Mouse (Mus musculus): Measurements from ENCODE around the gene Rtl8a. TPM values are rescaled to one million over a fixed set of nuclear protein-coding genes. Genes with fewer than 3 reads are reported as not detected.
A peak's percentile ranks its signal among the peaks of the same experiment; 100 is the strongest.
"Not testable (repeated sequence)": the region's sequence is repeated elsewhere in the genome, so short reads cannot be mapped to it uniquely, and the experiment has no call there.

Gene Rtl8a
- polyA plus RNA-seq, 1 experiment from 2014 or later = 146 TPM

DNA sequence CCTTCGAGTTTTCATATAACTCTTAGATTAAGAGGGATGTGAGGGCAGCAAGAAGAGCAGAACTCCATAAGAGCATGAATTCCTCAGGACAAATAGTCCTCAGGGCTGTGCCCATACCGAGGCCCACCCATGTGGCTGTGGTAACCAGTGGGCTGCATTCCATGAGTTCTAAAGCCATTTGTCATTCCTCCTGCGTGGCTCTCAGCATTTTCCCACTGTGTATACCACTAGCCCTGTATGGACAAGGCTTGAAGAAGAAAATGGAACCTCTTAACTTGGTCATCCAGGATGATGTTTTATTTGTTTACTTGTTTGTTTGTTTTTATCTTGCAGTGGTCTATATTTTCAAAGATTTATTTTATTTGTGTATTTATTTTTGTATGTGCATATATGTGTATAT is 5.4 kb downstream of the Rtl8a start:
- not testable (repeated sequence) for H3K4me3 ChIP-seq; H3K4me2 ChIP-seq (replicated peaks); H3K27me3 ChIP-seq (replicated peaks); H3K9me3 ChIP-seq; H3K36me3 ChIP-seq; ATAC-seq (ENCODE audit: low FRiP score, low read depth); H3K4me1 ChIP-seq; H3K27ac ChIP-seq; H3K9ac ChIP-seq
- WGBS = 56% methylated on average over 3 of the region's 3 CpGs

DNA sequence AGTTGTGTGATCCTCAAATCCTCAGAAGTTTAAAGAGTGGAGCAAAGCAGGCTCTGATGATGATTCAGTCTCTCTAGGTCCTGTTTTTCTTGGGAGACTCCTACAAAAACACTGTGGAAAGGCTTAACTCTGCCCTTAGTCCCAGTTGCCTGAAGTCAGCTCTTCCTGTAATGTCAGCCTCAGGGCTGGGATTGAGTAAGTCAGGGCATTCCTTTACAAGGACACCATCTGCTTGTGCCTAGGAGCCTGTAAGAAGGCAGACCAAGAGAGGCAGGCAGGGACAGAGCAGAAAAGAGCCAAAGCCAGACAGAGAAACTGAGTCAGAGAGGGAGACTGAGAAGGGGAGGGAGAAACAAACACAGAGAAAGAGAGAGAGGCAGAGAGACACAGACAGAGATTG is 32.1 kb downstream of the Rtl8a start:
- not testable (repeated sequence) for H3K9ac ChIP-seq; H3K4me2 ChIP-seq (replicated peaks); H3K4me3 ChIP-seq; H3K36me3 ChIP-seq; H3K9me3 ChIP-seq; ATAC-seq (ENCODE audit: low FRiP score, low read depth); H3K27me3 ChIP-seq (replicated peaks); H3K4me1 ChIP-seq; H3K27ac ChIP-seq

DNA sequence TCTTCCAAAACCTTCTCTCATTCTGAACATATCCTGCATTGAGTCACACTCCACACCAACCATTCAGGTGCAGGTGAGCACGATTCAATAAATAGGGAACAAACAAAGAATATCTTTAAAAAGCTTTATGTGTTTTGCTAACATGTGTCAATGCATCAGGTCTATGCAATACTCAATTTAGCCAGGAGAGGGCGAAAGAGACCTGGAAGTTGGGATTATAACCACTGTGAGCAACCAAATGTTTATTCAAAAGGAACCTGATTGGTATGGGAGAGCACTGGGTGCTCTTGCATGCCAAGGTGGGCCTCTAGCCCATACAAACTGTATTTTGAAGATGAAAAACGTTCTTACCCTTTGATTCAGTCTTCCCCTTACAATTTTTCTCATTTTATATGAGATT is 32.9 kb downstream of the Rtl8a start:
- no peak for ATAC-seq (ENCODE audit: low FRiP score, low read depth)

DNA sequence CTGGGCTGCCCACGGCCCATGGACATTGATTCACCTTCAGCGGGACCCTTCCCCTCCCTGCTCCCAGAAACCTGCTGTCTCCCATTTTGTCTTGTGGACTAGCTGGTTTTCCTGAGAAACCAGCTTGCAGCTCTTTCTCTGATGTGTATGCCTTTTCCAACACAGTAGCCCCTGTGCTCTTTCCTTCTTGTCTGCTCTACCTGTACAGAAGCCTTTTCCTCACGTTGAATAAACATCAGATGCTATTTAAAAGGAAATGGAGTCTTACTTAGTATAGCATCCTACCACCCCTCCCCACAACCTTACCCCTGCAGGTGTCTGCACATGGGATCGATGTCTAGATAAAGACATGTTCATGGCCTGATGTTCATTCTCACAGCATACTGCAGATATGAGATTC is 34.6 kb downstream of the Rtl8a start, which contains the start of gene Gm14597:
TSS of gene Gm14597 (minus strand) at position 101 of the 400 bp plus-strand sequence.
- WGBS = 57% methylated on average over 3 of the region's 4 CpGs
- H3K4me1 ChIP-seq; ATAC-seq (ENCODE audit: low FRiP score, low read depth): not testable (repeated sequence)

More for the DNA sequence above, 32.9 kb downstream of the Rtl8a start:
- Histone ChIP-seq H3K9me3 (no peaks in the 10 kb centered on the region), H3K4me3 (no peak overlapping the region), H3K27ac (no peak overlapping the region), H3K4me1 (no peaks in the 10 kb centered on the region), H3K4me2 (replicated peaks) (no peak overlapping the region), H3K36me3 (no peaks in the 10 kb centered on the region), H3K27me3 (replicated peaks) (no peaks in the 10 kb centered on the region), H3K9ac (no peak overlapping the region)
- 4% methylated on average over 3 of the region's 3 CpGs for WGBS

DNA sequence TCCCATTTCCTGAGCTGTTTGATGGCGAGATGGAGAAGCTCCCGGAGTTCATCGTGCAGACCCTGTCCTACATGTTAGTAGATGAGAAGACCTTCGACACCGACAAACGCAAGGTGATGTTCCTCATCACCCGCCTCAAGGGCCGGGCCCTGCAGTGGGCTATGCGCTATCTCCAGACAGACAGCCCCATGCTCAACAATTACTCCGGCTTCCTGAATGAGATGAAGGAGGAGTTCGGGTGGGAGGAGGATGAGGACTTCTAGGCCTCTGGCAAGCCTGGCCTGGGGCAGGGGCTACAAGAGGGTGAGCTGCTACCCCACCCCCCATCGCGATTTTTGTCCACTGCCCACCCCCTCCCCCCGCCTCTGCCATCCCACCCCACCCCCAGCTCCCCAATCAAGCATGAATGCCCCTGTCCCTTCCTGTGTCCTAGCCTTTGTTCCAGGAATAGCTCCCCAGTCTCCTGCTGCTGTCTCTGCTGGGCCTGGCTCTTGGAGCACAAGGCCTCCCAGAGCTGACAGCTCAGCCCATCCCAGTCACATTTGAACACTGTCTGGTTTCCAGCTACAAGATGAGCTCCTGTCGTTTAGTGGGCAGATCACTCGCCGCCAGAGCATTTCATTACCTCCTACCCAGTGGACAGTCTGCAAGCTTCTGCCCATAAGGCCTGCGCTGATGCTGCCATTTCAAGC is 35.2 kb downstream of the Rtl8a start:
- Histone ChIP-seq H3K4me2 (replicated peaks) (peak overlapping the region; percentile 56), H3K36me3 (no peaks in the 10 kb centered on the region), H3K9ac (peak overlapping the region; percentile 61), H3K27ac (no peak overlapping the region; the same call in 1 of the 2 replicates), H3K4me3 (peak overlapping the region; percentile 36), H3K27me3 (replicated peaks) (no peaks in the 10 kb centered on the region), H3K4me1 (no peaks in the 10 kb centered on the region), H3K9me3 (no peaks in the 10 kb centered on the region)
- ATAC-seq (ENCODE audit: low FRiP score, low read depth) = peak; percentile 73
- 22% methylated on average over 18 of the region's 18 CpGs for WGBS

More for the DNA sequence above, 34.6 kb downstream of the Rtl8a start, which contains the start of gene Gm14597:
- not testable (repeated sequence) for H3K27me3 ChIP-seq (replicated peaks); H3K27ac ChIP-seq; H3K36me3 ChIP-seq; H3K9me3 ChIP-seq
- Histone ChIP-seq H3K9ac (peak within 1 kb of the TSS; percentile 61), H3K4me2 (replicated peaks) (peak within 1 kb of the TSS; percentile 56), H3K4me3 (peak within 1 kb of the TSS; percentile 36)

DNA sequence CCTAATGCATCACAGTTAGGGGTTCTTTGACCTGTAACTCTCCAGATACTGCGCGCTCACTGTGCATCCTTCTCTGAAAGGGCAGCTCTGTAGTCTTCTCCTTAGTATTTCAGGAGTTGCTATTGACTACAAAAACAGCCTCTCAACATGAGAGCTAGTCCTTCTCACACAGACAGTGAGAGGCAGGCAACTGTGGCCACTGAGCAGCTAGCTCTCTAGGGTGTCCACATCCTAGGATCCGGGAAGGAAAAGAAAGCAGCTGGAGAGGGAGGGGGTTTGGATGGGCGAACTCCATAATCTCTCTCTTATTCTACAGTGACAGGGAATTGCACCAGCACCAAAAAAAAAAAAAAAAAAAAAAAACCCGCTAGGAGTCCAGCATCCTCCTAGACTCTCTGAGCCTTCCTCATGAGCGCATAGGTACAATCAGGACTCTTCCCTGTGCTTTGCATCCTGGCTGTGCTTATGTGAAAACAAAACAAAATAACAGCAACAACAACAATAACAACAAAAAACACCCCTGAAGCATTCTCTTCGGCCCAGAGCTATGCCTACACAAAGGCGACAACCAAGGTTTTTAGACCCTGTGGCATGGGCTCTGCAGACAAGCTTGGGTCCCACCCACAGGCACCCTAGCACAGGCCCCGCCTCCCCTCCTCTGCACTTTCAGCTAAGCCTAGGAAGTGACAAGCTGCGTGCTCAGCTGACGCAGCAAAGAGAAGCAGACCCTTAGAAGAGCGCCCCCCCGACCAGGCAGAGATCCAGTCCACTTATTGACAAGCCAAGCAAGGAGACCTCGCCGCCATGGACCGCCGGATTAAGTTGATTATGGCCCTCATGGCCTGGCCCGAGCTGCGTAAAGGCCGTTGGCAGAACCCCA is 36.0 kb downstream of the Rtl8a start, which contains the start of gene Rtl8c:
TSS of gene Rtl8c (plus strand) at position 791 of the 880 bp plus-strand sequence.
- peak; percentile 92 for ATAC-seq (ENCODE audit: low FRiP score, low read depth)
- H3K4me3 ChIP-seq = peak within 1 kb of the TSS; percentile 36
- H3K4me2 ChIP-seq (replicated peaks) = peak within 1 kb of the TSS; percentile 56
- no peaks in the 10 kb centered on the region for H3K27me3 ChIP-seq (replicated peaks)
- H3K9ac ChIP-seq = peak within 1 kb of the TSS; percentile 61
- H3K27ac ChIP-seq = no peak within 1 kb of the TSS; the same call in 1 of the 2 replicates
- H3K9me3 ChIP-seq = no peaks in the 10 kb centered on the region
- no peaks in the 10 kb centered on the region for H3K36me3 ChIP-seq
- WGBS = 23% methylated on average over 20 of the region's 20 CpGs
- no peaks in the 10 kb centered on the region for H3K4me1 ChIP-seq

DNA sequence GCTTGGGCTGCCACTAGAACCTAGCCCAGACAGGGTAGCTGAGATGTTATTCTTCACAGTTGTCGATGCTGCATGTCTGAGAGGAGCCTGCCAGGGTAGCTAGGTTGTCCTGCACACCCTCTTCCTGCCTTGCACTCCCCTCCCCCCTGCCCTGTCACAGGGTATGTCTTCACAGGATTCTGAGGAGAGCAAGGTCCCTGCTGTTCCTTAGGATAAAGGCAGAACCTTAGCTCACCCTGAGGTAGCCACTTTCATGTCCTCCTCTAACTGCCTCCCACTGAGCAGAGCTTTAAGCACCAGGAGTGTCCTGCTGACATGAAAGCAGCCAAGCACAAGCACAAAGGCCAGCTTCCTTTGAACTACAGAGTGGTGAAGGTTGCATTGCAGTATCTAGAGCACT is 37.3 kb downstream of the Rtl8a start:
- H3K4me3 ChIP-seq; H3K9ac ChIP-seq; H3K4me1 ChIP-seq; H3K9me3 ChIP-seq; H3K27ac ChIP-seq; H3K36me3 ChIP-seq; H3K4me2 ChIP-seq (replicated peaks); H3K27me3 ChIP-seq (replicated peaks); ATAC-seq (ENCODE audit: low FRiP score, low read depth): not testable (repeated sequence)
- WGBS = 25% methylated on average over 1 of the region's 1 CpGs

DNA sequence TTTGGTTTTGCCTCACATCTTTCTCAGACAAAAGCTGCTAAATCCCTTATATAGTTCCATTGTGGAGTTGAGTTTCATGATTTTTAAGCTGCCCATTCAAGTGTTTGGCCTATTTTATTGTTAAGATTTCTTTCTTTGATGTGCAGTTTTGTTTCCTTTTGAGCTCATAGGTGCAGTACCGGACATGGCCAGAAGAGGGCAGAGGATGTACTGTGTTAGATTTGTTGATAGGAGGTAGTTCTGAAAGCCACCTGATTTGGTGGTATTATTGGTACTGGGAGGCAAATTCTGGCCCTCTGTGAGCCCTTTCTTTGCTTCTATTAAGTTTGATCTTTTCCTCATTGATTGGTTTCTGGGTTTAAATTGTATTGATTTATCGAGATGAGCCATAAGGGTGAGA is 43.5 kb downstream of the Rtl8a start:
- H3K4me2 ChIP-seq (replicated peaks); H3K27me3 ChIP-seq (replicated peaks); H3K9ac ChIP-seq; H3K4me3 ChIP-seq; H3K36me3 ChIP-seq; H3K4me1 ChIP-seq; H3K9me3 ChIP-seq; ATAC-seq (ENCODE audit: low FRiP score, low read depth); H3K27ac ChIP-seq: not testable (repeated sequence)
- 23% methylated on average over 2 of the region's 2 CpGs for WGBS

Other genes starting within 250 kb of the Rtl8a start
- not detected in 2 replicates for gene Etd, start 208.8 kb downstream of the Rtl8a start, polyA plus RNA-seq (2016; fragmentation: Nextera tagmentation; extraction: Ambion mirVana)
- gene Rtl8c, start 35.6 kb downstream of the Rtl8a start, polyA plus RNA-seq (2016; fragmentation: Nextera tagmentation; extraction: Ambion mirVana) = 111 and 113 TPM in 2 replicates
- gene Gm14597, start 34.7 kb downstream of the Rtl8a start, polyA plus RNA-seq (2016; fragmentation: Nextera tagmentation; extraction: Ambion mirVana) = not detected in 2 replicates
- 114 and 123 TPM in 2 replicates for gene Rtl8b, start 26.7 kb upstream of the Rtl8a start, polyA plus RNA-seq (2016; fragmentation: Nextera tagmentation; extraction: Ambion mirVana)
- 0.18 and 0.35 TPM in 2 replicates for gene 4930502E18Rik, start 81.1 kb upstream of the Rtl8a start, polyA plus RNA-seq (2016; fragmentation: Nextera tagmentation; extraction: Ambion mirVana)
- gene 1700013H16Rik, start 114.1 kb upstream of the Rtl8a start, polyA plus RNA-seq (2016; fragmentation: Nextera tagmentation; extraction: Ambion mirVana) = 0.15 TPM in 1 of 2 replicates, not detected in the other
- gene Zfp36l3, start 132.7 kb upstream of the Rtl8a start, polyA plus RNA-seq (2016; fragmentation: Nextera tagmentation; extraction: Ambion mirVana) = not detected in 2 replicates
- gene Xlr, start 154.0 kb upstream of the Rtl8a start, polyA plus RNA-seq (2016; fragmentation: Nextera tagmentation; extraction: Ambion mirVana) = 0.28 and 0.44 TPM in 2 replicates

All from neural tube, embryonic 12.5 days (tissue).